In the genomic region with DNA sequence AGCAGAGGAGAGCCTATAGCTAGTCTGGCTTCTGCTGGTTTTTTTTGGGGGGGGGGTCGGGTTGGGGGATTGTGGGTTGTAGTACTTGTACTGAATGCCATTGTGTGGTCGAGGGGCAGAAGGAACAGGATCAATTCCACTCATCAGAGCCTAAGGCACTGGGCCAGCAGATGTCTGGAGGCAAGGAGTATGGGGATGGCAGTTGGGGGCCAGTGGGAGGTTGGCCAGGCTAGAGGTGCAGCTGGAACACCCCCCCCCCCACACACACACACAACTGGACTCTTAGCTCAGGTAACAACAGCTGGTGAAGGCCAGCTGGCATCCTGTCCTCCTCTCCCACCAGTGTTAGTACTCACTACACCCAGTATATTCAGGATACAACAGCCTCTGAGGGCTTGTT, we compare ENCODE assay signal across 10 mouse cellular contexts. TPM values are rescaled to one million over a fixed set of nuclear protein-coding genes. Genes with fewer than 3 reads are reported as not detected.
A peak's percentile ranks its signal among the peaks of the same experiment; 100 is the strongest.
DNase-seq lines count a peak whose midpoint lies in the region; ATAC-seq and TF ChIP-seq lines count a peak whose summit lies in the region.
"Had no signal": no experiment of that assay in that cellular context is flagged by ENCODE, and none has a peak within 500 bp of the region (broad histone marks: within the 10 kb centered on the region; RNA-seq: fewer than 3 reads in every experiment).

No protein-coding gene starts in this region.

- H3K9me3 ChIP-seq in forebrain, embryonic 10.5 days: no peaks in the 10 kb centered on the region
- H3K9me3 ChIP-seq in limb, embryonic 10.5 days (replicated peaks): no peaks in the 10 kb centered on the region
- no peaks in the 10 kb centered on the region for H3K9me3 ChIP-seq in neural tube, embryonic 14.5 days (ENCODE audit: control insufficient read depth, low read length)

- peak; percentile 1; the same call in 1 of the 2 replicates for ATAC-seq in neural tube, embryonic 14.5 days (ENCODE audit: low read depth)
- no peak for ATAC-seq in monocyte, adult 5-6 weeks (replicated peaks; ENCODE audit: insufficient number of reproducible peaks, low FRiP score, low TSS enrichment, poor library complexity, severe bottlenecking)

- H3K4me1 ChIP-seq in forebrain, embryonic 10.5 days: peaks cover 39% of the 10 kb centered on the region
- H3K4me1 ChIP-seq in limb, embryonic 10.5 days: peaks cover 29% of the 10 kb centered on the region
- H3K4me1 ChIP-seq in neural tube, embryonic 14.5 days (ENCODE audit: control insufficient read depth, insufficient read depth, low read length): peaks cover 12% of the 10 kb centered on the region
- H3K4me1 ChIP-seq in kidney, adult 2 months (ENCODE audit: control insufficient read depth, insufficient read depth, low read length): no peaks in the 10 kb centered on the region

- peaks cover 26% of the 10 kb centered on the region for H3K36me3 ChIP-seq in forebrain, embryonic 10.5 days (replicated peaks)
- H3K36me3 ChIP-seq in limb, embryonic 10.5 days: peaks cover 24% of the 10 kb centered on the region
- peaks cover 11% of the 10 kb centered on the region for H3K36me3 ChIP-seq in neural tube, embryonic 14.5 days (ENCODE audit: control insufficient read depth, insufficient read depth, low read length)
- H3K36me3 ChIP-seq in kidney, adult 2 months (ENCODE audit: control insufficient read depth, insufficient read depth, low read length): no peaks in the 10 kb centered on the region

- no peak overlapping the region for H3K9ac ChIP-seq in neural tube, embryonic 14.5 days (replicated peaks; ENCODE audit: low read depth, low read length)

- peak overlapping the region; percentile 74; the same call in 1 of the 2 replicates for H3K4me2 ChIP-seq in neural tube, embryonic 14.5 days (ENCODE audit: low read depth, low read length)

- 11% methylated on average over 2 of the region's 2 CpGs for WGBS in forebrain, embryonic 10.5 days
- 37% methylated on average over 2 of the region's 2 CpGs for WGBS in limb, embryonic 10.5 days
- 0% methylated on average over 2 of the region's 2 CpGs for WGBS in neural tube, embryonic 14.5 days
- 20% methylated on average over 2 of the region's 2 CpGs for WGBS in kidney, adult 2 months

- H3K27ac ChIP-seq in layer of hippocampus, adult 2 months: peak overlapping the region; percentile 93; the same call in 1 of the 2 replicates
- H3K27ac ChIP-seq in forebrain, embryonic 10.5 days: peak overlapping the region; percentile 91
- peak overlapping the region; percentile 90 for H3K27ac ChIP-seq in limb, embryonic 10.5 days
- H3K27ac ChIP-seq in neural tube, embryonic 14.5 days (ENCODE audit: low read depth, low read length): peak overlapping the region; percentile 79; the same call in 1 of the 2 replicates
- no peak overlapping the region for H3K27ac ChIP-seq in kidney, adult 2 months (ENCODE audit: insufficient read depth, low read depth, low read length)

- no peak for DNase-seq in layer of hippocampus, adult 2 months (ENCODE audit: low spot score in 2 of 2)
- DNase-seq in layer of hippocampus, postnatal 14 days (ENCODE audit: low spot score in 2 of 2): no peak
- no peak for DNase-seq in forebrain, embryonic 10.5 days (ENCODE audit: extremely low spot score, low spot score)
- no peak for DNase-seq in limb, embryonic 10.5 days (ENCODE audit: low spot score)
- DNase-seq in kidney, adult 2 months: no peak
- DNase-seq in adipocyte (ENCODE audit: low spot score): no peak

- TF ChIP-seq POLR2A in kidney, adult 2 months (IDR thresholded peaks at IDR 0.05; ENCODE audit: low read depth, low read length): no peak

- H3K4me3 ChIP-seq in layer of hippocampus, adult 2 months: no peak overlapping the region
- peak overlapping the region; percentile 92 for H3K4me3 ChIP-seq in forebrain, embryonic 10.5 days
- H3K4me3 ChIP-seq in limb, embryonic 10.5 days: peak overlapping the region; percentile 84
- no peak overlapping the region for H3K4me3 ChIP-seq in neural tube, embryonic 14.5 days (ENCODE audit: low read depth, low read length)
- H3K4me3 ChIP-seq in kidney, adult 2 months (ENCODE audit: insufficient read depth, low read depth, low read length): no peak overlapping the region

- no peak for TF ChIP-seq CTCF in layer of hippocampus, adult 2 months (conservative IDR thresholded peaks at IDR 0.05)
- TF ChIP-seq CTCF in kidney, adult 2 months (conservative IDR thresholded peaks at IDR 0.05; ENCODE audit: insufficient read depth, insufficient read length, low read depth, low read length): no peak

- peaks cover 50% of the 10 kb centered on the region for H3K27me3 ChIP-seq in forebrain, embryonic 10.5 days (ENCODE audit: poor library complexity, severe bottlenecking)
- H3K27me3 ChIP-seq in limb, embryonic 10.5 days (ENCODE audit: low read depth, poor library complexity, severe bottlenecking): no peaks in the 10 kb centered on the region
- no peaks in the 10 kb centered on the region for H3K27me3 ChIP-seq in neural tube, embryonic 14.5 days (ENCODE audit: control insufficient read depth, insufficient read depth, low read length)
- no peaks in the 10 kb centered on the region for H3K27me3 ChIP-seq in kidney, adult 2 months (replicated peaks; ENCODE audit: control insufficient read depth, insufficient read depth, low read length)

RNA-seq across cellular contexts. Expression of a gene that starts 1.2 kb away (rescaled TPM):
- total RNA-seq in layer of hippocampus, adult 2 months (2021): 10 to 100 TPM; 42.2 to 45.6 TPM
- 10 to 100 TPM; 60.4 to 61.2 TPM for total RNA-seq in layer of hippocampus, postnatal 14 days (2021)
- 97.4 and 99.1 TPM in 2 replicates for polyA plus RNA-seq in forebrain, embryonic 10.5 days (2016; fragmentation: Nextera tagmentation; extraction: Ambion mirVana)
- polyA plus RNA-seq in limb, embryonic 10.5 days (2016; fragmentation: Nextera tagmentation; extraction: Ambion mirVana): 94.2 and 103 TPM in 2 replicates
- polyA plus RNA-seq in neural tube, embryonic 14.5 days (2014; fragmentation: Nextera tagmentation; extraction: Ambion mirVana): 165 and 199 TPM in 2 replicates
- 300 and 304 TPM in 2 replicates for polyA plus RNA-seq in kidney, adult 2 months (2012; rRNA removed)
- total RNA-seq in monocyte, adult 5-6 weeks (2017): 28.5 to 36.6 TPM (median 33.8 TPM) in 3 replicates

RNA-seq across cellular contexts. Expression of a gene that starts 14.4 kb away (rescaled TPM):
- not detected for total RNA-seq in layer of hippocampus, adult 2 months (2021)
- not detected for total RNA-seq in layer of hippocampus, postnatal 14 days (2021)
- 0.43 TPM in 1 of 2 replicates, not detected in the other for polyA plus RNA-seq in forebrain, embryonic 10.5 days (2016; fragmentation: Nextera tagmentation; extraction: Ambion mirVana)
- polyA plus RNA-seq in limb, embryonic 10.5 days (2016; fragmentation: Nextera tagmentation; extraction: Ambion mirVana): 0.13 TPM in 1 of 2 replicates, not detected in the other
- polyA plus RNA-seq in neural tube, embryonic 14.5 days (2014; fragmentation: Nextera tagmentation; extraction: Ambion mirVana): 0.24 TPM in 1 of 2 replicates, not detected in the other
- not detected in 2 replicates for polyA plus RNA-seq in kidney, adult 2 months (2012; rRNA removed)
- total RNA-seq in monocyte, adult 5-6 weeks (2017): not detected in 3 replicates
- total RNA-seq: gastrocnemius, postnatal 4 days; left cerebral cortex, postnatal 14 days had no signal

RNA-seq across cellular contexts. Expression of a gene that starts 18.1 kb away (rescaled TPM):
- total RNA-seq in layer of hippocampus, adult 2 months (2021): 10 to 100 TPM; 33.1 to 33.3 TPM
- total RNA-seq in layer of hippocampus, postnatal 14 days (2021): 10 to 100 TPM; 27.8 to 32.2 TPM
- polyA plus RNA-seq in forebrain, embryonic 10.5 days (2016; fragmentation: Nextera tagmentation; extraction: Ambion mirVana): 55.2 and 56.2 TPM in 2 replicates
- 56.0 and 63.4 TPM in 2 replicates for polyA plus RNA-seq in limb, embryonic 10.5 days (2016; fragmentation: Nextera tagmentation; extraction: Ambion mirVana)
- polyA plus RNA-seq in neural tube, embryonic 14.5 days (2014; fragmentation: Nextera tagmentation; extraction: Ambion mirVana): 42.4 and 42.5 TPM in 2 replicates
- polyA plus RNA-seq in kidney, adult 2 months (2012; rRNA removed): 14.2 and 16.2 TPM in 2 replicates
- total RNA-seq in monocyte, adult 5-6 weeks (2017): 35.2 to 48.5 TPM (median 39.7 TPM) in 3 replicates

RNA-seq across cellular contexts. Expression of a gene that starts 30.8 kb away (rescaled TPM):
- total RNA-seq in layer of hippocampus, adult 2 months (2021): not detected
- not detected for total RNA-seq in layer of hippocampus, postnatal 14 days (2021)
- 0.36 TPM in 1 of 2 replicates, not detected in the other for polyA plus RNA-seq in forebrain, embryonic 10.5 days (2016; fragmentation: Nextera tagmentation; extraction: Ambion mirVana)
- not detected in 2 replicates for polyA plus RNA-seq in limb, embryonic 10.5 days (2016; fragmentation: Nextera tagmentation; extraction: Ambion mirVana)
- polyA plus RNA-seq in neural tube, embryonic 14.5 days (2014; fragmentation: Nextera tagmentation; extraction: Ambion mirVana): not detected in 2 replicates
- 0.05 and 0.27 TPM in 2 replicates for polyA plus RNA-seq in kidney, adult 2 months (2012; rRNA removed)
- total RNA-seq in monocyte, adult 5-6 weeks (2017): 2.2 TPM in 1 of 3 replicates, not detected in the others
- total RNA-seq: gastrocnemius, postnatal 4 days; left cerebral cortex, postnatal 14 days had no signal

RNA-seq across cellular contexts. Expression of a gene that starts 30.8 kb away (rescaled TPM):
- 100 to 1,000 TPM; 104 to 112 TPM for total RNA-seq in layer of hippocampus, adult 2 months (2021)
- 100 to 1,000 TPM; 105 to 111 TPM for total RNA-seq in layer of hippocampus, postnatal 14 days (2021)
- 104 and 106 TPM in 2 replicates for polyA plus RNA-seq in forebrain, embryonic 10.5 days (2016; fragmentation: Nextera tagmentation; extraction: Ambion mirVana)
- polyA plus RNA-seq in limb, embryonic 10.5 days (2016; fragmentation: Nextera tagmentation; extraction: Ambion mirVana): 100 and 116 TPM in 2 replicates
- 98.8 and 104 TPM in 2 replicates for polyA plus RNA-seq in neural tube, embryonic 14.5 days (2014; fragmentation: Nextera tagmentation; extraction: Ambion mirVana)
- 99.8 and 127 TPM in 2 replicates for polyA plus RNA-seq in kidney, adult 2 months (2012; rRNA removed)
- 24.9 to 38.2 TPM (median 37.0 TPM) in 3 replicates for total RNA-seq in monocyte, adult 5-6 weeks (2017)

Comparison
In these comparisons a context has a peak if more than half of its experiments do, and no peak if none do; other contexts are left out.
1. H3K4me3 ChIP-seq: peak in forebrain, embryonic 10.5 days (single experiment) and limb, embryonic 10.5 days (single experiment); none in layer of hippocampus, adult 2 months (single experiment), neural tube, embryonic 14.5 days (single experiment) and kidney, adult 2 months (single experiment).